16 mouse cellular contexts compared by ENCODE assay signal in genomic region chr17:32335869-32336268, GRCm38 (mm10). TPM values are rescaled to one million over a fixed set of nuclear protein-coding genes. Genes with fewer than 3 reads are reported as not detected.
DNase-seq lines count a peak whose midpoint lies in the region; ATAC-seq lines count a peak whose summit lies in the region.
"Had no signal": no experiment of that assay in that cellular context is flagged by ENCODE, and none has a peak within 500 bp of the region (broad histone marks: within the 10 kb centered on the region; RNA-seq: fewer than 3 reads in every experiment).

No protein-coding gene starts in this region.

- DNase-seq in heart, adult 8-10 months (ENCODE audit: low spot score), result peak; percentile 19
- DNase-seq in heart, postnatal 10 days, result no peak
- DNase-seq in Muller cell, postnatal 12 days (ENCODE audit: inconsistent ontology term), result peak; percentile 22
- DNase-seq in telencephalon, adult 2 months (ENCODE audit: low read depth, low spot score), result peak; percentile 19
- no peak for DNase-seq in thymus, postnatal 14 days
- DNase-seq in cerebellum, adult 18-20 months, result no peak
- DNase-seq: adrenal gland, postnatal 25 days; cerebellum, adult 11 months; cerebellum, adult 9-10 months; cerebellum, postnatal 25 days; gastrocnemius, postnatal 10 days had no signal

- peak; percentile 68 for ATAC-seq in granulocyte monocyte progenitor cell, adult 5-6 weeks (replicated peaks; ENCODE audit: poor library complexity, severe bottlenecking)
- ATAC-seq: activated CD4-positive, CD25-positive, alpha-beta regulatory T cell, adult 4 months; forebrain, embryonic 16.5 days; hindbrain, postnatal 0 days; Patski had no signal

- intact Hi-C loops in heart, postnatal 10 days (cut with DNase I), result no loop called here

RNA-seq across cellular contexts. Expression of gene Akap8l, which starts 14.5 kb away (rescaled TPM):
- 10 to 100 TPM; 41.4 to 55.8 (median 46.3) TPM for total RNA-seq in heart, adult 8-10 months (2022)
- 10 to 100 TPM; 46.6 to 51.8 TPM for total RNA-seq in heart, postnatal 10 days (2021)
- total RNA-seq in granulocyte monocyte progenitor cell, adult 5-6 weeks (2014; fragmentation: Nextera tagmentation), result 31.6 and 55.2 TPM in 2 replicates
- total RNA-seq in granulocyte monocyte progenitor cell, adult 5-6 weeks (2017), result 58.8 and 65.8 TPM in 2 replicates

RNA-seq across cellular contexts. Expression of gene Akap8, which starts 14.8 kb away (rescaled TPM):
- total RNA-seq in heart, adult 8-10 months (2022), result 10 to 100 TPM; 34.6 to 51.5 (median 44.6) TPM
- total RNA-seq in heart, postnatal 10 days (2021), result 10 to 100 TPM; 62.0 to 72.8 TPM
- 58.2 and 92.9 TPM in 2 replicates for total RNA-seq in granulocyte monocyte progenitor cell, adult 5-6 weeks (2014; fragmentation: Nextera tagmentation)
- 125 and 132 TPM in 2 replicates for total RNA-seq in granulocyte monocyte progenitor cell, adult 5-6 weeks (2017)

RNA-seq across cellular contexts. Expression of gene Brd4, which starts 51.3 kb away (rescaled TPM):
- total RNA-seq in heart, adult 8-10 months (2022), result 10 to 100 TPM; 48.1 to 61.7 (median 48.7) TPM
- total RNA-seq in heart, postnatal 10 days (2021), result 10 to 100 TPM; 75.4 to 77.0 TPM
- total RNA-seq in granulocyte monocyte progenitor cell, adult 5-6 weeks (2014; fragmentation: Nextera tagmentation), result 116 and 144 TPM in 2 replicates
- total RNA-seq in granulocyte monocyte progenitor cell, adult 5-6 weeks (2017), result 14.4 and 22.2 TPM in 2 replicates

RNA-seq across cellular contexts. Expression of gene Wiz, which starts 53.4 kb away (rescaled TPM):
- 10 to 100 TPM; 14.0 to 17.2 (median 15.4) TPM for total RNA-seq in heart, adult 8-10 months (2022)
- total RNA-seq in heart, postnatal 10 days (2021), result 10 to 100 TPM; 29.5 to 30.7 TPM
- 33.7 and 36.7 TPM in 2 replicates for total RNA-seq in granulocyte monocyte progenitor cell, adult 5-6 weeks (2014; fragmentation: Nextera tagmentation)
- total RNA-seq in granulocyte monocyte progenitor cell, adult 5-6 weeks (2017), result 4.7 and 5.5 TPM in 2 replicates

Comparison
In these comparisons a context has a peak if more than half of its experiments do, and no peak if none do; other contexts are left out.
1. DNase-seq: peak in heart, adult 8-10 months (single experiment), Muller cell, postnatal 12 days (single experiment) and telencephalon, adult 2 months (single experiment); none in heart, postnatal 10 days (0 of 2), thymus, postnatal 14 days (single experiment) and cerebellum, adult 18-20 months (0 of 2).